Mouse (Mus musculus): Measurements from ENCODE around the gene Nat8.
"Not testable (repeated sequence)": the region's sequence is repeated elsewhere in the genome, so short reads cannot be mapped to it uniquely, and the experiment has no call there.

Nat8 gene

DNA sequence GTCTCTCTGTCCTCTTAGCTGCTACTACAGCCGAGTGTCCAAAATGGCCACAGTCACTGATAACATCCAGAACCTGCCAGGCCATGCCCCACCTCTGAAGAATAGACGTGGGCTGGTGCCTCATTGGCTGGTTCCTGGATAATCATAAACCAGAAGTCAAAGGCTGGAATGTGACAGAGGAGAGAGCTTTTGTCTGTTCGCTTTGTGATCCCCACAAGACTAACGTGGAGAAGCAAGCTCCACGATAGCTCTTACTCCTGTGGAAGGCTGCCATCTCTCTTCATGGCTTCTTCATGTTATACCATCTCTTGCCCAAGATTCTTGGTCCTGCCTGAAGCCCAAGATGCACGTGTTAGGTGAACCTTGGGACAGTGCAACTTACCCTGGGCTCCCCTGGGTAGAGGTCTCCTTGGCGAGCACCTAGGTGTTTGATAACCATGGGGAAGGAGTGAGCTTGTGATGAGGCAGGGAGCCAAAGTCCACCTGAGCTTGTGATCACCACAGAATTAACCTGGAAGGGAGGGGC lies at the start of gene Nat8:
Gene Nat8, minus strand, starts transcription at position 287 of the 526 bp plus-strand sequence.
- DNase-seq (ENCODE audit: low spot score) = no peak

DNA sequence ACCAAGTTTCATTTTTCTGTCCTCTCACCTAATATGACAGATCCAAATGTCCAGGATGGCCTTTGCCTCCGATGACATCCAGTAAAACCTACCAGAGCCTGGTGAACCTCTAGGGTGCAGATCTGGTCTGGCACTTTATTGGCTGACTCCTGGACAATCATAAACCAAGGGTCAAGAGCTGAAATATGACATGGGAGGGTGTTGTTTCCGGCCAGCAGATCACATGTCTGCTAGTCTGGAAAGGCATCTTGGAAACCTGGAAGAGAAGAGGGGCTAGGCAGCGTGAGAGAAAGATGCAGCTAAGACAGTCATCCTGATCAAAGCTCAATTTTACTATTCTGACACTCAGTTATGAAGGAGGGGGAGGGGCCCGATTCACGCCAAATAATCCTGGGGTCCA lies 37.1 kb upstream of the Nat8 start, which contains the start of gene Nat8f2:
Gene Nat8f2, minus strand, starts transcription at position 153 of the 400 bp plus-strand sequence.
- not testable (repeated sequence) for DNase-seq (ENCODE audit: low spot score)

DNA sequence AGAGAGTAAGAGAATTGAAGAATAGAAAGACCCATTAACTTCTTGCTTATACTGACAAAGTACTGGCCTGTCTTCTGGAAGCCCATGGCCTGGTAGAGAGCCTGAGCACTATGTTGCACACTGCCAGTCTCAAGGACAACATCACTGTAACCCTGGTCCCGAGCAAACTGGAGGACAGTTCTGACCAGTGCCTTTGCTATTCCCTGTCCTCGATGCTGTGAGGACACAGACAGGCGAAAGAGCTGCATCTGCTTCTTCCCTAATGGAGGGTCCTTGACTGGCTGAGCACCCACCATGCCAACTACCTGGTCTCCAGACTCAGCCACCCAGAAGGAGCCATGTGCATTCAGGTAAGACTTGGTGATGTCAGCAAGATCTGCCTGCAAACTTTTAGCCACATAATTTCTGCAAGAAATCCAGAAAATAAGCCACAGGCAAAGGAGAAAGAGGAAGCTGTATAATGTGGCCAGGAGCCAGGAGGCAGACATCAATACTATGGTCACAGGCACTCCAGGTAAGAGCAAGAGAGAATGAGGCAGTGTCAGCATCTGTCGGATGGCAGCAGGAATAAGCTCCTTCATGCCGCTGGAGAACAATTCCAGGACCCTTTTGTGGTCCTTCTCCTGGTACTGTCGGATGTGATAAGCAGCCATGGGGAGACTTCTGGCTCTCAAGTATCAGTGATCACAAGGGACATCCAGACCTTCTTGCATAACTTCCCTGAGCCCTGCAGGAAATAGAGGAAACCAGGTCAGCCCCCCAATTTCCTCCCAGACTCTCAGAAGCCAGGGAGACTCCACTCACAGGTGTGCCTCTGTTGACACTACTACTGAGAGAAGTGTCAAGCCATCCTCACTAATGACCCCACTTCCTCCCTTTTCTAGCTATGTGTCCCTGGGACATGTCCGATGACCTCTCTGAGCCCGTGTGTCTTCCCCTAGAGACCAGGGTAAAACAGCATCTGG lies 36.1 kb upstream of the Nat8 start:
- DNase-seq (ENCODE audit: low spot score) = no peak

DNA sequence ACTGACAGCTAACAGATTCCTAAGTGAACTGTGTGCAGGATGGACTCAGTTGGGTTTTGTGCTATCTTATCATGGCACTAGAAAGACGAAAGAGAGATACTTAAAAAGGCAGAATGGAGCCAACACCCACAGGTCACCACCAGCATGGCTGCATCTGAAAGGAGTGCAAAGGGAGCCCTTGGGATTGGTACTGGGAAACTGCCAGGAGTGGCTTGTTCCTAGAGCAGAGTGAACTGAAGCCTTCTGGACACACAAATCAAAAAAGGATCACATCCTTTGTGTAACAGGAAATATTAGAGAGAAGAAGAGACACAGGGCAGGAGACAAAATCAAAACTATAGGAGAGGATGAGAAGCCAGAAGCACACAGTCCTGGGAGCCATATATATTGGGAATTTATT lies 35.1 kb upstream of the Nat8 start:
- not testable (repeated sequence) for DNase-seq (ENCODE audit: low spot score)

DNA sequence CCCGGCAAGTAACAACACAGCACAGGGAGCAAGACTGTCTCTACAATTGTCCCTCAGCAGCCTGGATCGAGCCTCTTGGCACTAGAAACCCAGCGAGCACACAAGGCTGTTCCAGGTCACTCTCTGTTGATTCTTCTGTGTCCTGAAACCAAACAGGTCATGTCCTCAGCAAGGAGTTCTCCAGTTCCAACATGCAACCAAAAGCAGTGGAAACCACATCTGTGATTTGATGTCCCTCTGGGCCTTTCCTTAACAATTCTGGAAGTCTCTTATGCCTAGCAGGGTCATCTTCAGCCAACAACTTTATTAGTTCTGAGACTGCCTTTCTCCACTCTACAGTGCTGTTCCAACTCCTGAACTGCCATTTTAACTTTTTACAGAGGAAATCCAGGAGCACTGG lies 34.3 kb upstream of the Nat8 start:
- not testable (repeated sequence) for DNase-seq (ENCODE audit: low spot score)

DNA sequence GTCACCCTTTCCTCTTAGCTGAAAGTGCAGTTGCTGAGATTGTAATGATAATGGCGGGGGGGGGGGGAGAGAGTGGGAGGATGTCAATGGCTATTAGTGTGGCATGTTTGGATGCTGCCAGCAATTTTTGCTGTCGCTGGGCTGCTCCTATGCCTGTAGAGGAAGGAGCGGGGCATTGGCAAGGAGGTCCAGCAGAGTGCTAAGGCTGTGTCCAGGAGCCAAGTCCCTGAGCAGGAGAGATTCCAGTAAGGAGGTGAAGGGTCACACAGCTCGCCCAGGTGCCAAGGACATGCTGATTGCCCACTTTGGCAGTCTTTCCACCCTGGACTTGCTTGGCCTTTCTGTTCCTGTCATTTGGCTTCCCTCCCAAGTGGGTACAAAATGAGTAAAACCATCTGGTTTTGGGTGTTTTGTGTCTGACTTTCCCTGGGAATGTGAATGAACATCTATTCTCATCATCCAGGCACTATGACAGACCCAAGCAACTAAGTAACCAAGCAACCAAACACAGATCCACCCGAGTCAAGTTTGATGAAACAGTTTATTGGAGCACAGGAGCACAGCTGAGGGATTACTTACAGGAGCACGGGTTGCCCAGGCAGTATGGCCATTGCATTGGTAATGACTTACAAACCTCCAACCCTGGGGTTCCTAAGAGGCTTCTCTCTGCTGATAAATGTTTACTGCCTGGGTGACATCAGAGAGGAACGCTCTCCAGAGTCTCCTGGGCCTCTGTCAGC lies 33.2 kb upstream of the Nat8 start:
- DNase-seq (ENCODE audit: low spot score) = not testable (repeated sequence)

DNA sequence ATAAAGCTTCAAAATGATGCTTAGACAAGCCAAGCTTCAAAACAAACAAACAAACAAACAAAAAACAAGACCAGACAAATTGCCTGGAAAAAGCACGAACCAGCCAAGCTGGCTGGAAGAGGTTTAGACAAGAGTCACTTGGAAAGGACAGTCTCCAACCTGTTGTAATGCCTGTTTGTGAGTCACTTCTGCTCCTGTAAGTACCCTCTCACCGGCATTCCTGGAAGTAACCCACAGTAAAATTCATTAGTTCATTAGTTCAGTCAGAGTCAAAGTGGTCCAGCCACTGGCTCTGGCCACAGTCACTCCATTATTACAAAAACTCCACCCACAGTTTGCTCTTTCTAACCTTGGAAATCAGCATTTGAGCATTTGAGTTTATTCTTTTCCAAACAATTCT lies 32.0 kb upstream of the Nat8 start:
- no peak for DNase-seq (ENCODE audit: low spot score)

DNA sequence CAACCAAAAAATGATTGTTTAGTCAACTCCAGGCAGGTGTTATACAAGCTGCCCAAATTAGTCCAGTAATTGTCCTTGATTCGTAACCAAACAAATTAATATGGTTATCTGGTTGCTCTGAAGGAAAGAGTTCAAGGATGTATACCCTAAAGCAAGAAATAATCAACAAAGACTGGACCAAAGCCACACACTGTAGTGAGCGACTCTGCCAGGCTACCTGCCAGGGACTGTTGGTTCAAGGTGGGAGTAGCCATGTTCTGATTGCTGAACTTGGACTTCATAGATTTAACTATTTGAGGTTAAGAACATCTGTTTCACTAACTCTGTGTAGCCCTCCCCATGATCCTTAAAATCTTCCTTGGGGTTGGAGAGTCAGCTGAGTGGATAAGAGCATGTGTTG lies 31.3 kb upstream of the Nat8 start:
- no peak for DNase-seq (ENCODE audit: low spot score)

DNA sequence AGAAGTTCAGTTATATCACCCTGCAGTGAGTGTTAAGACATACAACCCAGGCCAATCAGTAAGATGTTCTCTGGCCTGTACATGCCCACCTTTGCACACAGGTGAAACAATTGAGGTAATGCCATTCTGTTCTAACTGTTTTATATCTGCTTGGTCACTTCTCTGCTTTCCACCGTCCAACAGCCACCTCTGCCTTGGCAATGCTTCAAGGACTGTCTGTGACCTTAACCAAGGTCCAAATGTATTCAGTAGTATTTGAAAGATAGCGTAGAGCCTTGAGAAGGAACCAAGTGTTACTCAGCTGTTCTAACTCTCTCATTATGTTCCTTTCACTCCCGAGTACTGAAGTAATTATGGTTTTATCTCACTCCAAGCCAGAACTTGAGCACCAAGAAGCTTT lies 30.7 kb upstream of the Nat8 start:
- DNase-seq (ENCODE audit: low spot score) = no peak

DNA sequence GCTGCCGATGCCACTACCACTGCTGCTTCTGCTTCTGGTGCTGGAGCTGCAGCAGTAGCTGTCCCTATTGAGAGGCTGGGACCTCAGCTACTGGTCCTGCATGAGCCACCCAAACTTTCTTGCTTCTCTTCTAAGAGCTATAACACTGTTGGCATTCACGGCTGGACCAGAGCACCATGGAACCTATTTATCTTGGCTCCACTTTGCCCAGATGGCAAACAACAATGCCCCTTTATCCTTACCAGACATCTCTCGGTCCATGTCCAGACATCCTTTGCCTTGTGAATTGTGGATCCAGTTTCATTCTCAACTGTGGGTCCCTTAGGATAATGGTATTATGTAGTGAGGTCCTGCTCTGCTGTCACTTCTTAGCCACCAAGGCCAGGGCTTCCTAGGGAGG lies 29.4 kb upstream of the Nat8 start:
- DNase-seq (ENCODE audit: low spot score) = no peak

DNA sequence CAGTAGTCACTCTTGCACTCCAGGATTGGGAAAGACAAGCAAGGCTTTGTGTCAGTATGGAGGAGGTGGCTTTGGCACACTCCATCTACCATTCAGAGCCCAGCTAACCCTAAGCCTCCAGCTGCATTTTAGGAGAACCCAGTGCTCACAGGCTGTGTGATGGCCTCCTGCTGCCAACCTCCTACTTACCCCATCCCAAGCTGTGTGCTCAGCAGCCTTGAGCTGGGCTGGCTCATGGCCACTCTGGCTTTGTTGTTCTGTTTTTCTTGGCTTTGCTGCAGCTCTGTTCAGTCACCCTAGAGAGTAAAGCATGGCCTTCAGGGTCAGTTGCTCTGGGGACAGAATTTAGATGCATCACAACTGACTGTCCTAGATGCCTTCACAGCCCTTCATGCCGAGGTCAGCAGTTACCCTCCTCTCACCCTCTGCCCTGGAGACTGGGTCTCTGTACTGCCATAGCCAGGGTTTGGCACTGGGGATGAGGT lies 24.4 kb upstream of the Nat8 start:
- DNase-seq (ENCODE audit: low spot score) = no peak

DNA sequence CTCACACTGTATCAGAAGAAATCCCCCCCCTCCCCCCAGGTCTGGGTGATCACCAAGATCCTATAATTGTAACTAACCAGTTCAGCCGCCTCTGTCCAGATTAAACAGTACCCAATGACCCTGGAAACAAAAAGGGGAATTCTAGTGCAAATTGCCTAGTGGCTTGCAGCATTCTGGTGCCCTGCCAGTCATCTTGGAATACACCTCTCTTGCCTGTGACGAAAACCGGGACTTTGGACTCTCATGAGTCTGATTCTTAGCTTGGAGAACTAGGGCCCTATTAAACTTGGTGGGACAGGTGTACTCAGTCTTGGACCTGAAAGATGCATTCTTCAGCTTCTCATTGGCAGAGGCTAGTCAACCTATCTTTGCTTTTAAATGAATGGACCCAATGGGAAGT lies 21.6 kb upstream of the Nat8 start:
- no peak for DNase-seq (ENCODE audit: low spot score)

DNA sequence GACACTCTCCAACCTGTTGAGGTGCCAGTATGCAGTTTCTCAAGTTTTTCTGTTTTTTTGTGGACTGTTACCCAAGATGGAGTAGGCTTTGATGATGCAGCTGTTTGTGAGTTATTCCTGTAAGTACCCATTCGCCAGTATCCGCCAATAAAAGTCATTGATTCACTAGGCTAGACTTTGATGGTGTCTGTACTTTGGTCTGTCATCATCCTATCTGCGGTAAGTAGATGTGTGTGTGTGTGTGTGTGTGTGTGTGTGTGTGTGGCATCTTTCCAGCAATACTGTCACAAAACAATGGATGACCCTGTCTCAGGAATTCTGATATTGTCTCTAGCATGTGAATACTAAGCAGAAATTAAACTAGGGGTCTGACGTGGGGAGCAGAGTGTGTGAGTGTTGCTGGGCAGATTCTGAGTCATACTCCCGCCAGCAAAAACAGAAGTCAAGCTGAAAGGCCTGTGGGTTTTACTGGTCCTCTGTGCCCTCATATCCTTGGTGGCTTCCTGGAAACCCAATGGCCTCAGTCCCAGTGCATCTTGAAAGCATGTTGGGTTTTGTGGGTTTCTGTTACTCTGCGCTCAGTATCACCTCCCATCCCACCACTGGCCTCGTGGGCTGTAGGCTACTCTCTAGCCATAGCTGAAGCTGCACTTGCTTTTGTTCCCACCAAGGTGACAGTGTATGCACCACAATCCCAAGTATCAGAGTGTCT lies 19.3 kb upstream of the Nat8 start:
- no peak for DNase-seq (ENCODE audit: low spot score)

DNA sequence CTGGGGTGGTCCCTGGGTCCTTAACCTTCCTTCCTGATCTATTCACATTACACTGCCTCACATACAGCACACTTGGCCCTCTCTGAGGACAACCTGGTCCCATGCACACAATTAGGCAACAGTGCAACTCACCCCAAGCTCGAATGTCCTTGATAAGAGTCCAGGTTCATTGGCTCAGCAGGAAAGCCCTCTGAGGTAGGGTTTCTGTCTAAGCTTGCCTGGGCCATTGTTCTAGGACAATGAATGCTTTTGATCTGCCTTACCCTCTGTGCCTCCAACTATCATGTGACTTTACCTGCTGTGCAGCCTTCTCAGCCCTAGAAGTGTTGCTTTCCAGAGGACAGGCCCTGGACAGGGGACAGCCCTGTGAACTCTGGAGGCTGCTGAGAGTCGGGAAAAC lies 17.4 kb upstream of the Nat8 start:
- no peak for DNase-seq (ENCODE audit: low spot score)

DNA sequence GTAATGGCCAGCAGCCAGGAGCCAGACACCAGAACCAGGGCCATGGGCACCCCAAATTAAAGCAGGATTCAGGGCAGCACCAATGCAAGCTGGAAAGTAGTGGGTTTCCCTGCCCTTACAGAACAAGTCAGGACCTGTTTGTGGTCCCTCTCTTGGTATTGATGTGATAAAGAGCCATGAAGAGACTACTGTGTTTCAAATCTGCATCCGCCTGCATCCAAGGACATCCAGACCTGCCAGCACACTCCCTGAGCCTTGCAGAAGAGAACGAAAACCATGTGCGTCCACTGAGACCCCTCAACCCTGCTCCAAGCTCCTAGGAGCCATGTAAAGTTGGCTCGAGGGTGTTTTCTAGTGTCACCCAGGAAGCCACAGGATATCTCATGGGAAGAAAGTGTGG lies 16.3 kb upstream of the Nat8 start:
- DNase-seq (ENCODE audit: low spot score) = no peak

DNA sequence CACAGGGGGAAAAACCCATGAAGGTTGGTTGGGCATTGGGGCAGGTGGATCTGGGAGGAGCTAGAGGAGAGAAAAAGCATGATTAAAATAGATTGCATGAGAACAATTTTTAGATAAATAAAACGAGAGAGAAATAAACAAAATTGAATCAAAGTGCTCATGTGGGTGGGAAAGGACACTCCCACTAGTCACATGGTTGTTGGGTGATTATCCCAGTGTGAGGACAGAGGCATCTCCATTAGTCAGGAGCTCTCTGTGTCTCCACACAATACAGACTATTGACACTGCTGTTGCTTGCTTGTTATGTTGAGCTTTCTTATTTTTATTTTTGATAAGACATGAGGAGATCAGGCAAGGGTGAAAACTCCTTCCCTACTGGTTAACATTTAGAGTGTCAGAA lies 15.0 kb upstream of the Nat8 start:
- DNase-seq (ENCODE audit: low spot score) = no peak

DNA sequence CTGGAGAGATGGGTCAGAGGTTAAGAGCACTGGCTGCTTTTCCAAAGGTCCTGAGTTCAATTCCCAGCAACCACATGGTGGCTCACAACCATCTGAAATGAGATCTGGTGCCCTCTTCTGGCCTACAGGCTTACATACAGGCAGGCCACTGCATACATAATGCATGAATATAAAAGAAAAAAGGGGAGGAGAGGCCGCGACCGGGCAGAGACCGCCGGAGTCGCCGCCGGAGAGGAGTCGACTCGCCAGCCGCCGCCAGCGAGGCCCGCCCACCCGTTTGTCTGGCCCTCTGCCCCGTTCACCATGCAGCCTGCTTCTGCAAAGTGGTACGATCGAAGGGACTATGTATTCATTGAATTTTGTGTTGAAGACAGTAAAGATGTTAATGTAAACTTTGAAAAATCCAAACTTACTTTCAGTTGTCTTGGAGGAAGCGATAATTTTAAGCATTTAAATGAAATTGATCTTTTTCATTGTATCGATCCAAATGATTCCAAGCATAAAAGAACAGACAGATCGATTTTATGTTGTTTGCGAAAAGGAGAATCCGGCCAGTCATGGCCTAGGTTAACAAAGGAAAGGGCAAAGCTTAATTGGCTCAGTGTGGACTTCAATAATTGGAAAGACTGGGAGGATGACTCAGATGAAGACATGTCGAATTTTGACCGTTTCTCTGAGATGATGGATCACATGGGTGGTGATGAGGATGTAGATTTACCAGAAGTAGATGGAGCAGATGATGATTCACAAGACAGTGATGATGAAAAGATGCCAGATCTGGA lies 12.0 kb upstream of the Nat8 start:
- not testable (repeated sequence) for DNase-seq (ENCODE audit: low spot score)

DNA sequence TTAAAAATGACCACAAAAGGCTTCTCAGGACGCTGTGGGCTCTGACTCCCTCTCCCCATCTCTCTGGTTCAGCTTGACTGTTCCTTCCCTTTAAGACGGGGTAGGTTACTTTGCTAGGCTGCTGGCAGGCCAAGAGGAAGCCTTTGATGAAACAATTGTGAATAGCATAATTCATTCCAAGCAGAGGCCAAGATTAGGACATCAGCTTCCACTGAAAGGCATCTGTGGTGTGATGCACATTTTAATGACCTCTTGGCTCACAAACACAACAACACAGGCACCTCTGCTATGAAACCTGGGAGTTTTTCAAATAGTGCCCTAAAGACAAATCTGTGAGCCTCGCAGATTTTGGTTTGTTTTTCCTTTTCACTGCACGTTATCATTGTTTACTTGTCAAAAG lies 8.1 kb upstream of the Nat8 start:
- DNase-seq (ENCODE audit: low spot score) = no peak

DNA sequence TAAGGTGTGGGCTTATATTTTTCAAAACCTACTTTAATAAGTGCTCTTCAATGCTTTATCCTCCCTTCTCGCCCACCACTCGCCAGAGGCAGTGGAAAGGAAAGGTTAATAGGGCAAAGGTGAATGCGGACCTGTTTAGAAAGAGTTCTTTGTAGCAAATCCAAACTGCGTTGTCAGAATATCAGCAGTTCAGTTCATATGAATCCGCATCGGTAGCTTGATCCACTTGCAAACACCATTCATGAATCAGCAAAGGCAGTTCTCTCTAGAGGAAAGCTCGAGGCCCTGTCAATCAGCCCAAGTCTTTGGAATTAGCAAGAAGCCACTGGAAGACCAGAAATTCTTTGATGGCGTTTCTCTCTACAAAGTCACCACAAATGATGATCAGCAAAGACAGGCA lies 6.8 kb upstream of the Nat8 start:
- DNase-seq (ENCODE audit: low spot score) = no peak

DNA sequence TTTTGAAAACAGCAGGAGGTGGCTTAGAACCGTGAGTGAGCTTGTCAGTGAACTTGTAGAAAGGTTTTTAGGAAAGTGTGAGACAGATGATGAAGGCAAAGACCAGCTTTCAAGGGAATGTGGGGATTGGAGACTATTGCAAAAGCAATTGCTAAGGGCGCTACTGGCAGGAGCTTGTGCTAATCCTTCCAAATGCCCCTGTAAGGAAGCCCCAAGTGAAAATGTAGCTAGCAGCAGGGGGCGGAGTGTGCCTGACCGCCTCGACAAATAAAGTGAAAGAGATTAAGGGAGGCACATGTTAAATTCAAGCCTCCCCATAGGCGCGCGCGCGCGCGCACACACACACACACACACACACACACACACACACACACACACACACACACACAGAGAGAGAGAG lies 5.4 kb upstream of the Nat8 start:
- not testable (repeated sequence) for DNase-seq (ENCODE audit: low spot score)

DNA sequence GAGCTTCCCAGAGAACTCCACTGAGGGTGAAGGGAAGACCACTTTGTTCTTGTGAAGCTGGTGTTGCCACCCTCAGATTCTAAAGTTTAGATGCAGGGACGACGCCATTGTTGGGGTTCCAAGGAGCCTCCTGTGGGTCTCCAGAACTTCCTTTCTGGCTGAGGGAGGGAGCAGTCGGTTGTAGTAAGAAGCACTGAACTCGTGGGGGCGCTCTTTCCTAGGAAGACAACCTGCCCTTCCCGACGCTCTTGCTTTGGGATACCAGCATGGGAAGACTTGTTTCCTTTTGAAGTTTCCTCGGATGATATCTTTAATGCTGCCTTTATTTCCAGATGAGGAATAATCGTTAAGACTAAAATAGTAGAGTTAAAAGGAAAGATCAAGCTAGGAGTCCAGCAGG lies 4.9 kb upstream of the Nat8 start:
- not testable (repeated sequence) for DNase-seq (ENCODE audit: low spot score)

Data from layer of hippocampus, adult 9-10 months (tissue).